Mouse (Mus musculus): ENCODE results near the gene Hic2. TPM values are rescaled to one million over a fixed set of nuclear protein-coding genes. Genes with fewer than 3 reads are reported as not detected.
A peak's percentile ranks its signal among the peaks of the same experiment; 100 is the strongest.

Gene Hic2
- polyA plus RNA-seq, 1 experiment from 2014 or later: 10.8 TPM

DNA sequence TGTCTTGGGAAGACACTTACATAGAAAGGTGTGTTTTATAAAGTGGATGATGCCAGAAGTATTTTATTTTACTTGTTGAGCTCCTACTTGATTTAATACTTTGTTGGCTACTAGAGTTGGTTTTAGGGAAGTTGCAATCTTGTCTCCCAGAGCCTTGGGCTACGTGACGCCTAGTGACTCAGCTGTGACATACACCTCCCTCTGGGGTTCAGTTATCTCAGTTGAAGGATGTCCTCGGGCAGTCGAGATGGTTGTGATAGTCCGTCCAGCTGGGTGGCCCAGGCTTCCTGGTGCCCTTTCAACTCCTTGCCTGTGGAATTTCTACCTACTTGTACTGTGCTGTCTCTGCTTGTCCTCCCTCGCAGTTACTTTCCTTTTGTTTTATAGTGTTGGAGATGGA lies 15.8 kb downstream of the Hic2 start:
- H3K4me2 ChIP-seq: no peak overlapping the region
- DNase-seq (ENCODE audit: low spot score, missing footprints) (no peak), ATAC-seq (ENCODE audit: low FRiP score) (no peak)
- H3K4me3 ChIP-seq (ENCODE audit: low read depth, low read length): no peak overlapping the region
- H3K4me1 ChIP-seq (ENCODE audit: control insufficient read depth, insufficient read depth, low read length): peaks cover 24% of the 10 kb centered on the region
- no peaks in the 10 kb centered on the region for H3K36me3 ChIP-seq (ENCODE audit: control insufficient read depth, insufficient read depth, low read length)
- H3K9me3 ChIP-seq (ENCODE audit: control insufficient read depth, low read length): no peaks in the 10 kb centered on the region
- H3K27me3 ChIP-seq (ENCODE audit: control insufficient read depth, insufficient read depth, low read length): no peaks in the 10 kb centered on the region
- 79% methylated on average over 6 of the region's 6 CpGs for WGBS
- no peak overlapping the region for H3K9ac ChIP-seq (ENCODE audit: low read length)
- no peak overlapping the region for H3K27ac ChIP-seq (ENCODE audit: low read depth, low read length)

DNA sequence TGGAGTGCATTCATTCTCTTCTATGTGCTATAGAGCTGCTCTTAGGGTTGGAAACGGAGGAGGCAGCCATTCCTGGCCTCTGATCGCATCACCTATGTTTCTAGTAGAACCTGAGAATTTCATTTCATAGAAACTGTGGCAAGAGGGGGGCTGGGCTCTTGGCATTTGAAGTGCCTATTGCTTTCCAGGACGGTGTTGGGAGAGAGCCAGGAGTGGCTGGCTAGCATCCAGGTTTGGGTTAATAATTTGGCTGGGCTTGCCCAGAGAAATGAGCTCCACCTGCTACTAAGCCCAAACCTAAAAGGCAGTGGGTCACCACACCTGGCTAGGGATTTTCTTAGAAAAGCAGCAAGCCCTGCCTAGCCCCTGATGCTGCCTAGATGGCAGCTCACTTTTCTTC lies 18.2 kb downstream of the Hic2 start:
- 86% methylated on average over 3 of the region's 3 CpGs for WGBS
- DNase-seq (ENCODE audit: low spot score, missing footprints) (no peak), ATAC-seq (ENCODE audit: low FRiP score) (no peak)
- Histone ChIP-seq H3K9me3 (ENCODE audit: control insufficient read depth, low read length) (no peaks in the 10 kb centered on the region), H3K27ac (ENCODE audit: low read depth, low read length) (no peak overlapping the region), H3K4me3 (ENCODE audit: low read depth, low read length) (no peak overlapping the region), H3K36me3 (ENCODE audit: control insufficient read depth, insufficient read depth, low read length) (no peaks in the 10 kb centered on the region), H3K27me3 (ENCODE audit: control insufficient read depth, insufficient read depth, low read length) (no peaks in the 10 kb centered on the region), H3K9ac (ENCODE audit: low read length) (no peak overlapping the region), H3K4me2 (no peak overlapping the region), H3K4me1 (ENCODE audit: control insufficient read depth, insufficient read depth, low read length) (peaks cover 27% of the 10 kb centered on the region)

DNA sequence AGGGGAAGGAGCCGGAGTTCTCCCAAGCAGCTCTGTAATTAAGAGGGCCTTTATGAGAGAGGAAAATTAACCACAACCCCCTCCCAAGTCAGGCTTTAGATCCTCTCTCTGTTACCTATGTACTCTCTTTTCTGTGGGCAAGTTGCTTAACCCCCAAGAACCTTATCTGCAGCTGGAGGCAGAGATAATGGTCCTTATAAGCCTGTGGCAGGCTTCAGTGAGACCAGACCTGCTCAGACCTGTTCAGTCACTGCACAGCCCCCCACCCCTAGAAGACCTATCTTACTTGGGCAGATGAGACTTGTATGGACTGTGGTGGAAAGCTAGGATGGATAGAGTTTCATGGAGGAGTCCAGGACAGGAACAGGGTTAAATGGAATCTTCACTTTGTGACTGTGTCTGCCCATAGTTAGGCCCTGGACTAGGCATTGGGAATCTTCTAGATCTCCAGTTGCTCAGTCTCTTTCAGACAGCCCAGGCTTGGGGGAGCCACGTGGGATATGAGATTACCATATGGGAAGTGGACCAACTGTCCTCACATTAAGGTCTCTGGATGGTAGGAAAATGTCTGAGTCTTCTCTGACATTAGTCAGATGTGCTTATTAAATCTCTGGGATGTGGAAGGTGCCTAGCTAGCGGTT lies 18.8 kb downstream of the Hic2 start:
- Histone ChIP-seq H3K4me3 (ENCODE audit: low read depth, low read length) (no peak overlapping the region), H3K36me3 (ENCODE audit: control insufficient read depth, insufficient read depth, low read length) (peaks cover under 1% of the 10 kb centered on the region), H3K27ac (ENCODE audit: low read depth, low read length) (no peak overlapping the region), H3K4me2 (no peak overlapping the region), H3K9me3 (ENCODE audit: control insufficient read depth, low read length) (no peaks in the 10 kb centered on the region), H3K27me3 (ENCODE audit: control insufficient read depth, insufficient read depth, low read length) (no peaks in the 10 kb centered on the region), H3K9ac (ENCODE audit: low read length) (no peak overlapping the region), H3K4me1 (ENCODE audit: control insufficient read depth, insufficient read depth, low read length) (peaks cover 27% of the 10 kb centered on the region)
- no peak for DNase-seq (ENCODE audit: low spot score, missing footprints)
- ATAC-seq (ENCODE audit: low FRiP score): no peak
- WGBS: 83% methylated on average over 3 of the region's 3 CpGs

DNA sequence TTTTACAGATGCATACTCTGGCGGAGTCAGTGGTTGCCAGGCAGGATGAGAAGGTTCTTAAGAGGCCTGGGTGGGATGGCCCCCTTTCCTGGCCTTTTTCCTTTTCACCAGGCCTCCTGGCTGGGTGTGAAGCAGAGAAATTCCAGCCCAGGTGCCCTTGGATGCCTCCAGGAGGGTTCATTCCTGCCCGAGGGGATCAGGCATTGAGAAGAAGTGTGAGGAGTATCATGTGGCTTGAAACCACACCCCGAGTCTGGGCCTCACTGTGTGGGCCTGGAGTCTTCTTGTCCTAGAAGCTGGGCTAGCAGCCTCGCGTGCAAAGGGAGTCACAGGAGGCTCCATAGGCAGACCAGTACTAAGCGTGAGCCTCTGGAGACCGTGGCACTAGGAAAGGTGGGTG lies 19.5 kb downstream of the Hic2 start:
- WGBS: 69% methylated on average over 7 of the region's 7 CpGs
- Histone ChIP-seq H3K4me2 (no peak overlapping the region), H3K27me3 (ENCODE audit: control insufficient read depth, insufficient read depth, low read length) (no peaks in the 10 kb centered on the region), H3K4me3 (ENCODE audit: low read depth, low read length) (no peak overlapping the region), H3K36me3 (ENCODE audit: control insufficient read depth, insufficient read depth, low read length) (peaks cover 7% of the 10 kb centered on the region), H3K27ac (ENCODE audit: low read depth, low read length) (no peak overlapping the region), H3K9ac (ENCODE audit: low read length) (no peak overlapping the region), H3K9me3 (ENCODE audit: control insufficient read depth, low read length) (no peaks in the 10 kb centered on the region), H3K4me1 (ENCODE audit: control insufficient read depth, insufficient read depth, low read length) (peaks cover 27% of the 10 kb centered on the region)
- DNase-seq (ENCODE audit: low spot score, missing footprints) (no peak), ATAC-seq (ENCODE audit: low FRiP score) (no peak)

DNA sequence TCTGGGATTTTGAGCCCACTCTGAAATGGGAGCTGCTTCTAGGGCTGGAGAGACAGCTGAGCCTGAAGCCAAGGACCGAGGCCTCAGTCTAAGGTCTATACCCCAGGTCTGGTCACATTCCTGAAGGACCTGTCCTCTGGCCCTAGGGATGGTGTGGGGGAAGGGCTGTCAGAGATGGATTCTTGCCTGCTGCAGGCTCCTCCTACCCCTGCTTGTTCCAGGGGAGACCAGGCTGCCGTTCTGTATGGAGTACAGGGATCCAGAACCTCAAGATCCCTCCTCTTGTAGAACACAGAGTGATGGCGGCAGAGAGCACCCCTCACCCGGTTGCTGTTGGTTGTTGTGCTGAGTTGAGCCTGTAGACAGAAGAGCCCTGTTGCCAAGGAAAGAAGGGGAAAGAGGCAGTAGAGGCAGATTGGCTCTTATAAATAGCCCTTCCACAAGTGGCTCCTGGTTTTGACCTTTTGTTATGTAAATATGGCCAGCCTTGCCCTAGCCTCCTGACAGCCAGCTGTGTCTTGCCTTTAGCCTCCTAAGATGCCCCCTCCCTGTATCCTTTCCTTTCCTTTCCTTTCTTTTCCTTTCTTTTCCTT lies 20.7 kb downstream of the Hic2 start:
- DNase-seq (ENCODE audit: low spot score, missing footprints) (no peak), ATAC-seq (ENCODE audit: low FRiP score) (peak; percentile 60)
- peaks cover 15% of the 10 kb centered on the region for H3K36me3 ChIP-seq (ENCODE audit: control insufficient read depth, insufficient read depth, low read length)
- H3K4me3 ChIP-seq (ENCODE audit: low read depth, low read length): no peak overlapping the region
- no peaks in the 10 kb centered on the region for H3K27me3 ChIP-seq (ENCODE audit: control insufficient read depth, insufficient read depth, low read length)
- peak overlapping the region; percentile 19 for H3K4me2 ChIP-seq
- peak overlapping the region; percentile 48; the same call in 1 of the 2 replicates for H3K27ac ChIP-seq (ENCODE audit: low read depth, low read length)
- H3K9ac ChIP-seq (ENCODE audit: low read length): 0 out of 2 replicates have a peak overlapping the region, but pooled peaks have one; percentile 16
- 12% methylated on average over 4 of the region's 4 CpGs for WGBS
- H3K4me1 ChIP-seq (ENCODE audit: control insufficient read depth, insufficient read depth, low read length): peaks cover 27% of the 10 kb centered on the region
- no peaks in the 10 kb centered on the region for H3K9me3 ChIP-seq (ENCODE audit: control insufficient read depth, low read length)

DNA sequence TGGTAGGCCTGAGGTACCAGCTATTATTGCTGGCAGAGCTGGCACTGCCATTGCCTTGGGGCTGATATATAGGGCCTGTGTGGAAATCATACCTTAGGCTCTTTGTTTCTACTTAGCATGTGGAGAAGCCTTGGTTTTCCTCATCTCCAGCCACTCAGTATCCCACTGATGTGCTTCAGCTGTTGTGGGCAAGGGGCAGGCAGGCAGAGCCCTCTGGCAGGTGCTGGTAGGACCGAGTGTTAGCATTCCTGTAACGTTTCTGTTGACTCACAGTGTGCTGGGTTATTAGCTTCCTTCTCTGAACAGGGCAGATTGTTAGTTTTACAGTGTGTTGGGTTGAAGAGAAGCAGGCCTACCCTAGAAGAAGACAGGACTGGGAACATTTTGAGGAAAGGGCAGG lies 21.9 kb downstream of the Hic2 start:
- 86% methylated on average over 2 of the region's 2 CpGs for WGBS
- no peaks in the 10 kb centered on the region for H3K9me3 ChIP-seq (ENCODE audit: control insufficient read depth, low read length)
- peaks cover 27% of the 10 kb centered on the region for H3K4me1 ChIP-seq (ENCODE audit: control insufficient read depth, insufficient read depth, low read length)
- no peak overlapping the region for H3K9ac ChIP-seq (ENCODE audit: low read length)
- no peak for ATAC-seq (ENCODE audit: low FRiP score)
- no peak overlapping the region for H3K4me3 ChIP-seq (ENCODE audit: low read depth, low read length)
- no peak overlapping the region for H3K4me2 ChIP-seq
- peaks cover 19% of the 10 kb centered on the region for H3K36me3 ChIP-seq (ENCODE audit: control insufficient read depth, insufficient read depth, low read length)
- DNase-seq (ENCODE audit: low spot score, missing footprints): no peak
- H3K27me3 ChIP-seq (ENCODE audit: control insufficient read depth, insufficient read depth, low read length): no peaks in the 10 kb centered on the region
- H3K27ac ChIP-seq (ENCODE audit: low read depth, low read length): no peak overlapping the region

DNA sequence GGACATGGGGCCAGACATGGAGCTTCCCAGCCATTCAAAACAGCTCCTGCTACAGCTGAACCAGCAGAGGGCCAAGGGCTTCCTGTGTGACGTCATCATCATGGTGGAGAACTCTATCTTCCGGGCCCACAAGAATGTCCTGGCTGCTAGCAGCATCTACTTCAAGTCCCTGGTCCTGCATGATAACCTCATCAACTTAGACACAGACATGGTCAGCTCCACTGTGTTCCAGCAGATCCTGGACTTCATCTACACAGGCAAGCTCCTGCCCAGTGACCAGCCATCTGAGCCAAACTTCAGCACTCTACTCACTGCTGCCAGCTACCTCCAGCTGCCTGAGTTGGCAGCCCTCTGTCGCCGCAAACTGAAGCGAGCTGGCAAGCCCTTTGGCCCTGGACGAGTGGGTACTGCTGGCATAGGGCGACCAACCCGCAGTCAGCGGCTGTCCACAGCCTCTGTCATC lies 24.0 kb downstream of the Hic2 start:
- no peaks in the 10 kb centered on the region for H3K9me3 ChIP-seq (ENCODE audit: control insufficient read depth, low read length)
- DNase-seq (ENCODE audit: low spot score, missing footprints): no peak
- no peaks in the 10 kb centered on the region for H3K27me3 ChIP-seq (ENCODE audit: control insufficient read depth, insufficient read depth, low read length)
- no peak overlapping the region for H3K27ac ChIP-seq (ENCODE audit: low read depth, low read length)
- no peak overlapping the region for H3K9ac ChIP-seq (ENCODE audit: low read length)
- H3K4me3 ChIP-seq (ENCODE audit: low read depth, low read length): no peak overlapping the region
- WGBS: 96% methylated on average over 9 of the region's 9 CpGs
- no peak for ATAC-seq (ENCODE audit: low FRiP score)
- H3K4me1 ChIP-seq (ENCODE audit: control insufficient read depth, insufficient read depth, low read length): peaks cover 20% of the 10 kb centered on the region
- no peak overlapping the region for H3K4me2 ChIP-seq
- H3K36me3 ChIP-seq (ENCODE audit: control insufficient read depth, insufficient read depth, low read length): peaks cover 23% of the 10 kb centered on the region

DNA sequence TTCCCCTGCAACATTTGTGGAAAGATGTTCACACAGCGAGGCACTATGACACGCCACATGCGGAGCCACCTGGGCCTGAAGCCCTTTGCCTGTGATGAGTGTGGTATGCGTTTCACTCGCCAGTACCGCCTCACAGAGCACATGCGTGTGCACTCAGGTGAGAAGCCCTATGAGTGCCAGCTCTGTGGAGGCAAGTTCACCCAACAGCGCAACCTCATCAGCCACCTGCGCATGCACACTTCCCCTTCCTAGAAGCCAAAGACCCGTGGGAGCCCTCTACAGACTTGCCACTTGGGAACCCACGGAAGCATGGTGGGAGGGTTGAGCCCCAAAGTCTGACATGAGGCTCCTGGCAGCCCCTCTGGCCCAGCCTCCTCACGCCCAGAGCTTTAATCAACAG lies 25.5 kb downstream of the Hic2 start:
- H3K9ac ChIP-seq (ENCODE audit: low read length): no peak overlapping the region
- H3K36me3 ChIP-seq (ENCODE audit: control insufficient read depth, insufficient read depth, low read length): peaks cover 24% of the 10 kb centered on the region
- H3K27me3 ChIP-seq (ENCODE audit: control insufficient read depth, insufficient read depth, low read length): no peaks in the 10 kb centered on the region
- 92% methylated on average over 12 of the region's 12 CpGs for WGBS
- ATAC-seq (ENCODE audit: low FRiP score) (no peak), DNase-seq (ENCODE audit: low spot score, missing footprints) (no peak)
- H3K4me1 ChIP-seq (ENCODE audit: control insufficient read depth, insufficient read depth, low read length): peaks cover 6% of the 10 kb centered on the region
- no peak overlapping the region for H3K27ac ChIP-seq (ENCODE audit: low read depth, low read length)
- no peak overlapping the region for H3K4me3 ChIP-seq (ENCODE audit: low read depth, low read length)
- no peak overlapping the region for H3K4me2 ChIP-seq
- H3K9me3 ChIP-seq (ENCODE audit: control insufficient read depth, low read length): no peaks in the 10 kb centered on the region

DNA sequence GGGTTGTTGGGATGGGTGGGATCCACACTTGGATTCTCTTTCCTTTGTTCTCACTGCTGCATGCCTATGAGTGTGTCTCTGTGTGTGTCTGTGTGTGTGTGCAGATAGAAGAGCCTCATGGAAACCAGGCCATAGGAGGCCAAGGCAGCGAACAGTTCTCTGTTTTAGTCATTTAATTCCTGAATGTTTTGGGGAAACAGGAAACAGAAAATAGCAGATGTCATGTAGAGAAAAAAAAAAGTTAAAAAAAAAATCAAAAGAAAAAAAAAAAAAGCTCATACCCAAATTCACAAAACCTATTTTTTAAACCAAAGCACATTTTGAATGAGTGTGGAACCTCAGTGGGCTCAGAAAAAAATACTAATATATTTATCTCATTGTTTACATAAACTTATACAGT lies 28.0 kb downstream of the Hic2 start:
- H3K36me3 ChIP-seq (ENCODE audit: control insufficient read depth, insufficient read depth, low read length): peaks cover 24% of the 10 kb centered on the region

More for the DNA sequence above, 28.0 kb downstream of the Hic2 start:
- H3K4me1 ChIP-seq (ENCODE audit: control insufficient read depth, insufficient read depth, low read length): no peaks in the 10 kb centered on the region
- H3K27ac ChIP-seq (ENCODE audit: low read depth, low read length): no peak overlapping the region
- no peaks in the 10 kb centered on the region for H3K9me3 ChIP-seq (ENCODE audit: control insufficient read depth, low read length)
- no peak overlapping the region for H3K4me2 ChIP-seq
- ATAC-seq (ENCODE audit: low FRiP score) (no peak), DNase-seq (ENCODE audit: low spot score, missing footprints) (no peak)
- WGBS: 92% methylated on average over 1 of the region's 1 CpGs
- no peak overlapping the region for H3K9ac ChIP-seq (ENCODE audit: low read length)
- no peak overlapping the region for H3K4me3 ChIP-seq (ENCODE audit: low read depth, low read length)
- H3K27me3 ChIP-seq (ENCODE audit: control insufficient read depth, insufficient read depth, low read length): no peaks in the 10 kb centered on the region
